Mouse (Mus musculus) olfactory bulb, adult 2 months (tissue): Measurements from ENCODE around the gene Gm45837.

Experiments used
- CTCF ChIP-seq: fragments of 200-500 bp; IDR thresholded peaks from 2 replicates; pipeline ENCODE4 v1.5.1; 2012; ENCODE audit warnings: low read depth, mild to moderate bottlenecking, low read length, moderate library complexity; ENCODE audit not compliant: insufficient read depth
- POLR2A ChIP-seq: fragments of 200-500 bp; IDR thresholded peaks from 2 replicates; pipeline ENCODE4 v1.6.1; 2012; ENCODE audit warnings: mild to moderate bottlenecking, low read depth, low read length, moderate library complexity; ENCODE audit not compliant: insufficient read depth

GRCm38 (mm10) chr7:101422646-101423045 is 12.0 kb downstream of the Gm45837 start:
- no peak for TF ChIP-seq CTCF
- no peak for TF ChIP-seq POLR2A
